Mouse (Mus musculus) neural tube, embryonic 14.5 days (tissue): ENCODE measurements at regions not wholly inside any gene's neighbourhood (a gene's known extent, or its start where the extent isn't known, plus 50 kb on each side); places are given as distances from the start of the nearest gene placed in this dataset.

Experiments used
- ATAC-seq: fragments of 200-750 bp; cut with Nextera tagmentation; 2 replicates; pipeline ENCODE4 v1.8.0; 2017; ENCODE audit warnings: low read depth, mild to moderate bottlenecking, moderate TSS enrichment, moderate library complexity
- H3K27ac ChIP-seq: fragments of 300-500 bp; sonication (generic); 2 replicates; pipeline ENCODE4 v1.5.1; 2014; ENCODE audit warnings: low read depth, mild to moderate bottlenecking, control low read depth, low read length, moderate library complexity, mixed read lengths
- H3K27me3 ChIP-seq: fragments of 300-500 bp; sonication (generic); 2 replicates; pipeline ENCODE4 v1.6.1; 2014; ENCODE audit warnings: low read length; ENCODE audit not compliant: control insufficient read depth, insufficient read depth
- H3K36me3 ChIP-seq: fragments of 300-500 bp; sonication (generic); 2 replicates; pipeline ENCODE4 v1.6.1; 2014; ENCODE audit warnings: low read length, mixed read lengths; ENCODE audit not compliant: control insufficient read depth, insufficient read depth
- H3K4me1 ChIP-seq: fragments of 300-500 bp; sonication (generic); 2 replicates; pipeline ENCODE4 v1.6.1; 2014; ENCODE audit warnings: low read length; ENCODE audit not compliant: control insufficient read depth, insufficient read depth
- H3K4me2 ChIP-seq: fragments of 300-500 bp; sonication (generic); 2 replicates; pipeline ENCODE4 v1.6.1; 2014; ENCODE audit warnings: mild to moderate bottlenecking, low read depth, low read length, control low read depth
- H3K4me3 ChIP-seq: fragments of 300-500 bp; sonication (generic); 2 replicates; pipeline ENCODE4 v1.5.1; 2014; ENCODE audit warnings: low read depth, low read length, control low read depth, mixed read lengths
- H3K9ac ChIP-seq: fragments of 300-500 bp; sonication (generic); replicated peaks from 2 replicates; pipeline ENCODE4 v1.6.1; 2014; ENCODE audit warnings: low read depth, mild to moderate bottlenecking, control low read depth, low read length, mixed read lengths
- H3K9me3 ChIP-seq: fragments of 300-500 bp; sonication (generic); 2 replicates; pipeline ENCODE4 v1.6.1; 2016; ENCODE audit warnings: low read length; ENCODE audit not compliant: control insufficient read depth
- whole genome bisulfite sequencing: fragments of 180-500 bp; shearing (Covaris S2); extraction: QIAGEN DNeasy Blood & Tissue Kit; methylation state at CpG from one replicate; pipeline ENCODE4 v1.1.7; 2014; 5-methylcytosine and 5-hydroxymethylcytosine counted together

GRCm38 (mm10) chr15:97548354-97548753 lies 157.3 kb downstream of the Rpap3 start:
- no peaks in the 10 kb centered on the region for H3K27me3 ChIP-seq
- H3K4me3 ChIP-seq = no peak overlapping the region
- H3K9me3 ChIP-seq = no peaks in the 10 kb centered on the region
- 91% methylated on average over 4 of the region's 4 CpGs for WGBS
- no peak overlapping the region for H3K4me2 ChIP-seq
- no peak for ATAC-seq
- H3K36me3 ChIP-seq = no peaks in the 10 kb centered on the region
- H3K9ac ChIP-seq = no peak overlapping the region
- H3K27ac ChIP-seq = no peak overlapping the region
- H3K4me1 ChIP-seq = no peaks in the 10 kb centered on the region

GRCm38 (mm10) chr15:97545034-97545433 lies 160.6 kb downstream of the Rpap3 start:
- H3K36me3 ChIP-seq = no peaks in the 10 kb centered on the region
- 0 out of 2 replicates have a peak, but pooled peaks cover 5% of the 10 kb centered on the region for H3K4me1 ChIP-seq
- H3K9ac ChIP-seq = no peak overlapping the region
- no peak for ATAC-seq
- H3K9me3 ChIP-seq = no peaks in the 10 kb centered on the region
- H3K4me3 ChIP-seq = no peak overlapping the region
- no peak overlapping the region for H3K4me2 ChIP-seq
- no peaks in the 10 kb centered on the region for H3K27me3 ChIP-seq
- 88% methylated on average over 11 of the region's 11 CpGs for WGBS
- H3K27ac ChIP-seq = no peak overlapping the region

- no peak for ATAC-seq
- H3K27ac ChIP-seq = no peak overlapping the region
- H3K4me3 ChIP-seq = no peak overlapping the region
- 60% methylated on average over 9 of the region's 9 CpGs for WGBS
- H3K36me3 ChIP-seq = no peaks in the 10 kb centered on the region
- 0 out of 2 replicates have a peak, but pooled peaks cover 5% of the 10 kb centered on the region for H3K4me1 ChIP-seq
- no peaks in the 10 kb centered on the region for H3K27me3 ChIP-seq
- no peak overlapping the region for H3K9ac ChIP-seq
- H3K4me2 ChIP-seq = no peak overlapping the region
- H3K9me3 ChIP-seq = no peaks in the 10 kb centered on the region
Measured at GRCm38 (mm10) chr15:97541646-97542045, 164.0 kb downstream of the Rpap3 start.

GRCm38 (mm10) chr15:97536145-97536544 lies 169.5 kb downstream of the Rpap3 start:
- WGBS = 92% methylated on average over 12 of the region's 12 CpGs
- ATAC-seq = no peak

GRCm38 (mm10) chr15:97534878-97535277 lies 170.7 kb downstream of the Rpap3 start:
- no peaks in the 10 kb centered on the region for H3K9me3 ChIP-seq
- WGBS = 53% methylated on average over 5 of the region's 5 CpGs
- H3K27ac ChIP-seq = 0 out of 2 replicates have a peak overlapping the region, but pooled peaks have one; percentile 4
- H3K27me3 ChIP-seq = no peaks in the 10 kb centered on the region
- ATAC-seq = no peak
- no peak overlapping the region for H3K9ac ChIP-seq
- H3K4me2 ChIP-seq = no peak overlapping the region
- H3K4me3 ChIP-seq = no peak overlapping the region
- H3K36me3 ChIP-seq = no peaks in the 10 kb centered on the region
- no peaks in the 10 kb centered on the region for H3K4me1 ChIP-seq

More at GRCm38 (mm10) chr15:97536145-97536544, 169.5 kb downstream of the Rpap3 start:
- Histone ChIP-seq H3K9me3 (no peaks in the 10 kb centered on the region), H3K9ac (no peak overlapping the region), H3K27ac (no peak overlapping the region), H3K36me3 (no peaks in the 10 kb centered on the region), H3K27me3 (no peaks in the 10 kb centered on the region), H3K4me2 (no peak overlapping the region), H3K4me1 (no peaks in the 10 kb centered on the region), H3K4me3 (no peak overlapping the region)

GRCm38 (mm10) chr15:97533553-97534291 lies 171.9 kb downstream of the Rpap3 start:
- no peaks in the 10 kb centered on the region for H3K36me3 ChIP-seq
- no peak for ATAC-seq
- no peak overlapping the region for H3K4me3 ChIP-seq
- H3K4me1 ChIP-seq = no peaks in the 10 kb centered on the region
- no peaks in the 10 kb centered on the region for H3K27me3 ChIP-seq
- no peak overlapping the region for H3K4me2 ChIP-seq
- no peaks in the 10 kb centered on the region for H3K9me3 ChIP-seq
- H3K9ac ChIP-seq = no peak overlapping the region
- WGBS = 76% methylated on average over 12 of the region's 12 CpGs
- H3K27ac ChIP-seq = no peak overlapping the region

GRCm38 (mm10) chr15:97532346-97532910 lies 173.2 kb downstream of the Rpap3 start:
- WGBS = 60% methylated on average over 10 of the region's 10 CpGs
- no peak for ATAC-seq
- H3K4me3 ChIP-seq = no peak overlapping the region
- H3K9me3 ChIP-seq = no peaks in the 10 kb centered on the region
- no peak overlapping the region for H3K9ac ChIP-seq
- H3K27ac ChIP-seq = no peak overlapping the region
- H3K27me3 ChIP-seq = no peaks in the 10 kb centered on the region
- H3K36me3 ChIP-seq = no peaks in the 10 kb centered on the region
- H3K4me2 ChIP-seq = no peak overlapping the region
- no peaks in the 10 kb centered on the region for H3K4me1 ChIP-seq

GRCm38 (mm10) chr15:97528291-97529050 lies 177.2 kb downstream of the Rpap3 start:
- WGBS = 85% methylated on average over 11 of the region's 11 CpGs
- H3K4me1 ChIP-seq = no peaks in the 10 kb centered on the region
- no peak overlapping the region for H3K9ac ChIP-seq
- no peaks in the 10 kb centered on the region for H3K9me3 ChIP-seq
- no peak overlapping the region for H3K27ac ChIP-seq
- H3K36me3 ChIP-seq = no peaks in the 10 kb centered on the region
- no peaks in the 10 kb centered on the region for H3K27me3 ChIP-seq
- no peak for ATAC-seq
- H3K4me2 ChIP-seq = no peak overlapping the region
- no peak overlapping the region for H3K4me3 ChIP-seq

- no peak for ATAC-seq
- H3K27me3 ChIP-seq = no peaks in the 10 kb centered on the region
- no peak overlapping the region for H3K4me3 ChIP-seq
- 84% methylated on average over 2 of the region's 2 CpGs for WGBS
- no peak overlapping the region for H3K27ac ChIP-seq
- no peak overlapping the region for H3K9ac ChIP-seq
- H3K36me3 ChIP-seq = no peaks in the 10 kb centered on the region
- H3K9me3 ChIP-seq = no peaks in the 10 kb centered on the region
- H3K4me1 ChIP-seq = no peaks in the 10 kb centered on the region
- H3K4me2 ChIP-seq = no peak overlapping the region
Measured at GRCm38 (mm10) chr15:97520395-97520794, 185.2 kb downstream of the Rpap3 start.
